Mouse (Mus musculus) 3134 (cell line): ENCODE measurements at regions not wholly inside any gene's neighbourhood (a gene's known extent, or its start where the extent isn't known, plus 50 kb on each side); places are given as distances from the start of the nearest gene placed in this dataset.
"Not testable (repeated sequence)": the region's sequence is repeated elsewhere in the genome, so short reads cannot be mapped to it uniquely, and the experiment has no call there.

ENCODE experiments used
- DNase-seq: peaks from one replicate; pipeline ENCODE4 v3.0.0-alpha.2; 2011; ENCODE audit warnings: low spot score; ENCODE audit not compliant: insufficient read length; ENCODE audit errors: extremely low read depth

DNA sequence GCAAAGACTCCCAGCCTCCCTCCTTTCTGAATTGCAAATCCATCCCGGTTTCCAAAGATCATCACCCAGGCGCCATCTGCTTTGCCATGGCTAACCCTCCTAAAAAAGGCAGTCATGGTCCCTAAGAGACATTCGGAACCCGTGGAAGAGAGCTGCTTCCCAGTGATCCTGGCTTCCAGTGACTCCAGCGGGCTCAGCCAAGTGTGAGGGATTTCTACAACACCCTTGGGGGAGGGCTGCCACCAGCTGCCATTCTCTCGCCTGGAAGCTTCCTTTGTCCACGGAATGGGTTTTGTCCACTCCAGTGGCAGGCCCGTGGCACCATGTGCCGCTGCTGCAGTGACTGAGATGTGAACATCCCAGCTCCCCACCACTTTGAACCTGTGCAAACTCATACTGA is 64.7 kb upstream of the Top1 start:
- DNase-seq = no peak

DNA sequence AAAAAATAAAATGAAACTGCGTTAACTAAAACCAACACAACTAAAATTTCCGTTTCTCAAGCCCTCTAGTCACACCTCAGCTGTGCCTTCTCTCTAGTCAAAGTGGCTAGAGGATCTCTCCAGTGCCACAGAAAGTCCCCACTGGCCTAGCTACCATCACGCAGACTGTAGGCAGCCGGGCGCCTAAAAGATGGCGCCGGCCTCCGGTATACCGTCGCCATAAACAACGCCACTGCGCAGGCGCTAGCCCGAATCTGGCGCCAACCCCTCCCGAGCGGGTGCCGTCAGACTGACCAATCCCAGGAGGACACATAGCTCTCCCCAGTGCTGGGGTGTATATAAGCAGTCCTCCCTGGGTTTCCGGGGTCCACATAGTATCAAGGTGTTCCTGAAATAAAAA is 62.7 kb upstream of the Top1 start:
- DNase-seq = not testable (repeated sequence)

DNA sequence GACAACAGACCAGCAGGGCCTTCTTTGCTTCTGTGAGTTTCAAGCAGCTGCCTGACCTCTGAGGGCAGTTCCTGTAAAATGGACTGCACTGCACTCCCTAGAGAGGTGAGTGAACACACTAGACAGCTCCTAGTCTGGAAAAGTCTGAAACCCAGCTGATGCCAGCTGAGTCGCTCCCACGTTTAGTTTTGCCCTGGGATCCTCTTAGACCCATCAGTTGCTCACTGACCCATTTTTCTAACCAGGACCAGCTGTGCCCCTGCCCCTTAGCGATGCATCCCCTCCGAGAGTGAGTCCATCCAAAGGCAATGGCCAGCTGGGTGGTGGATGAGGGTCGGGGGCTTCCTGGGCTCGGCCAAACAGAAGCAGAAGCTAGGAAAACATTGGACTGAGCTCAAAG is 62.2 kb upstream of the Top1 start:
- DNase-seq = no peak

DNA sequence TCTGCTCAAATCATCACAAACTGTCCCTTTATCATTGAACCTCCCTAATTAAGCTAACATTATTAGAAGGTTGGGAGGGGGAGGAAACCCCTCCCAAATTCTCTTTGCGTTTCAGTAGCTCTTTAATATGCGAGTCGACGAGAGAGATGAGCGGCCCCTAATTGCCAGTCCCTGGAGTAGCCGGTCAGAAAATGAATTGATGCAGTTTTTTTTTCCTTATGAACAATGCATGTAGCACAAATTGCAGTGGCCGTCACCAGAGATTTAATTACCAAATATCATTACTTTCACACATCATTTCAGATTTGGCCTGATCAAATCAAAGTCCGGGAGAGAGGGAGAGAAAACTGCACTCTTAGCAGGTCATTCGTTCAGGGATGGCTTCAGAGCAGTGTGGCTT is 61.1 kb upstream of the Top1 start:
- no peak for DNase-seq

DNA sequence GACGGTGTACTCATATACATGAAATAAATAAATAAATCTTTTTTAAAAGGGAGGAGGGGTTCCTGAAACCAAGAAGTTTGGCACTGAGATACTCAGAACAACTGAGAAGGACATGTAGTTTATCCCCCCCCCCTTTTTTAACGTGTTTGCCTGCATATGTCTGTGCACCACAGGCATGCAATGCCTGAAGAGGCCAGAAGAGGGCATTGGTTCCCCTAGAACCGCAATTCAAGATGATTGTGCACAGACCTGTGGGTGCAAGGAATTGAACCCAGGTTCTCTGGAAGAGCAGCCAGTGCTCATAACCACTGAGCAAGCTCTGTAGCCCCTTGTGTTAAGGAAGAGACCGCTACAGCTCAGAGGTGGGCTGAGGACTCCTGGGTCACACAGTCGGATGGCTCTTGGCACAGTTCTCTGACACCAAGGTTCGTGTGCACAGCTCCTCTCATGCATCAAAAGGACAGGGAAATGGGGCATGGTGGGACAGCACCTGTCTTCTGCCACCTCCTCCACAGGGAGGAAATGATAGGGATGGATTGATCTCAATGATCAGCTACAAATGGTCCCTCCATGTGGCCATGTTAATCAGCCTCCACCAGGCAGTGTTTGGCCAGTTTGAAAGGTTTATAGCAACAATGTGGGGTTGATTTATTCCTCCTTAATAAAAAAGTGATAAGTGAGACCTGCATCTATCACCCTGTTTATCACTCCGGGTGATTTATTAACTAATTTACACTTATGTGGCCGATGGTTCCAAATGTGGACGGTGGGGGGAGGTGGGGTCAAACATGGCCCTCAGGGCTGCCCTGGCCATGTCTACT is 58.5 kb upstream of the Top1 start:
- no peak for DNase-seq

DNA sequence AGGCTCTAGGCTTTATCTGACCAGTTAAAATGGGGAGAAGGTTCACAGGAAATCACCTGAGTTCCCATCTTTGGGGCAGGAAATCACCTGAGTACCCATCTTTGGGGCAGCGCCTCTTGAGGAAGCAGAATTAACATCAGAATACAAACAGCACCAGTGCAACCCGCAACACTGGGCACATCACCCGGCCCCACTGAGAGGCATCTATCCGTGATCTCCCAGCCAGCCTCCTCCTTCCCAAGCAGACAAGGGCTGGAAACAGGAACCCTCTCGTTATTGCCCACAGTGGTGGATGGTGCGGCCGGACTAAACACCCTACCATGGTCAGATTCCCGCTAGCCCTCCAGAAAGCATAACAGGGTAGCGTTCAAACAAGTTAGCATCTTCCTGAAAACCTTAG is 57.3 kb upstream of the Top1 start:
- no peak for DNase-seq

DNA sequence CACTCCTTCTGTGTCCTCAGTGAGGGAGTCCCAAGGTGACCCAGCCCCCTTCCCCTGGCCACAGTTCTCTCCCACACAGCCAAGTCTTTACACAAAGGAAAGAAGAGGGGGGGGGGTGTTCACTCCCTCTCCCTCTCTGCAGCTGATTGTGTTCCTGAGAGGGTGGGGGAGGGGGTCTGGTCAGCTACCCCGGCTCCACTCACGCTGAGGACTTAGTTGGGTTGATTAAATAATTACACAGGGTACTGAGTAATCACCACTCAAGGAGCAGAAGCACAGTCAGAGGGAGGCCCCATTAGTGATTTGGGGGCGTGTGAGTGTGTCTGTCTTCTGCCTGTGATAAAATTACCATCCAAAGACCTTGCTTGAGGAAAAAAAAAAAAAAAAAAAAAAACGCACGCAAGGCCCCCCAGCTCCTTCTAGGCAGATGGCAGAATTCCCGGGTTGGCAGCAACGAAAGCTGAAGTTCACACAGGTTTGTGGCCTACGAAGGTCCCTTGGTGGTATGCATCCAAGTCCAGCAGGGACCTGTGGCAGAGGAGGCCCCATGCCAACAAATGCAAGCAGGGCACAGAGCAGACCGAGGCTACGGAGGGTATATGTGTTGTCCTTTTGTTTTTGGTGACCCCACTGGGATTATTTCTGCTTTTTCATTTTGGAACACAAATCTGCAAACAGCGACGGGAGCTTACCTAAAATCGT is 55.3 kb upstream of the Top1 start:
- DNase-seq = no peak

DNA sequence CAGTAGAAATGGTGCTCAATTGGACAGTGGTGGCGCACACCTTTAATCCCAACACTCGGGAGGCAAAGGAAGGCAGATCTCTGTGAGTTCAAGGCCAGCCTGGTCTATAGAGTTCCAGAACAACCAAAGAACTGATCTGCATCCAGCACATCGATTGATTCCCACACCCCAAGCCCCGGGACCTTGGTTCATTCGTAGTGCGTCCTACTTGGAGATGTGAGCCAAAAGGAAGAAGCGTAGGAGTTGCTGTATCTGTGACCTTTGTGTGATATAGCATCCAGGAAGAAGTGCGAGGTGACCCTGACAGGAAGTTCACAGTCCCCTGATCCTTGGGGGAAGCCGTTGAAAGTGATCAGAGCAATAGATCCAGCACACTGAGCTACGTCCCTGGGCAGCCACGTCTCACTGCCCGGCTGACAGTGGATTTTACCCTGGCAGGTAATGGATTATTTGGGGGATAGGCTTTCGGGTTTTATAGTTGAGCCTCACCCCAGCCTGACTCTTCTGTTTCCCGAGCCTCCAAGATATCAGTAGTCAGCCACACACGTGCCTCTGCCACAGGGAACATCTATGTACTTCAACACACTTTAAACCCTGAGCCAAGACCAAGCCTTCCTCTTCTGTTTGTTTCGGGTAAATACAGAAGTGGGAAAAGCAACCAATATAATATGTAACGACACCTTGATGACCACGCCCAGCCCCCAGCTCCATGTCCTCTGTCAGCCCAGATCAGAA is 54.1 kb upstream of the Top1 start:
- DNase-seq = no peak

DNA sequence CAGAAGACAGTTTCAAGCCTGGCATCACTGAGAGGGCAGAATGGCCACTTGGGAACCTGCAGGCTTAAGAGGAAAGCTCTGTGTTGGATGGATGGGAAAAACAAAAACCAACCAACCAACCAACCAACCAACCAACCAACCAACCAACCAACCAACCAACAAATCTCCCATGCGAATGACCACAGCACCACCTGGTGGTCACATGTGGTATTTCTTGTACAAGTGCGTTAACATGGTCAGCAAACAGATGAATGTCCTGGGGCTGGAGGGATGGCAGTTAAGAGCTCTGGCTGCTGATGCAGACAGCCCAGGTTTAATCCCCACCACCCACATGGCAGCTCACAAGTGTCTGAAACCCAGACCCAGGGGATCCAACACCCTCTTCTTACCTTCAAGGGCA is 52.7 kb upstream of the Top1 start:
- peak; percentile 32 for DNase-seq
